Mouse (Mus musculus) bone marrow, adult 2 months (tissue): ENCODE data around the gene Asb12.

ENCODE experiments used
- CTCF ChIP-seq: fragments of 200-500 bp; IDR thresholded peaks from 2 replicates; pipeline ENCODE4 v1.5.1; 2011; ENCODE audit warnings: low read length, control low read depth; ENCODE audit not compliant: control insufficient read depth, insufficient read depth
- POLR2A ChIP-seq: fragments of 200-500 bp; IDR thresholded peaks from 2 replicates; pipeline ENCODE4 v1.6.1; 2011; ENCODE audit warnings: low read depth, mild to moderate bottlenecking, control low read depth, low read length, borderline replicate concordance; ENCODE audit not compliant: control insufficient read depth

DNA sequence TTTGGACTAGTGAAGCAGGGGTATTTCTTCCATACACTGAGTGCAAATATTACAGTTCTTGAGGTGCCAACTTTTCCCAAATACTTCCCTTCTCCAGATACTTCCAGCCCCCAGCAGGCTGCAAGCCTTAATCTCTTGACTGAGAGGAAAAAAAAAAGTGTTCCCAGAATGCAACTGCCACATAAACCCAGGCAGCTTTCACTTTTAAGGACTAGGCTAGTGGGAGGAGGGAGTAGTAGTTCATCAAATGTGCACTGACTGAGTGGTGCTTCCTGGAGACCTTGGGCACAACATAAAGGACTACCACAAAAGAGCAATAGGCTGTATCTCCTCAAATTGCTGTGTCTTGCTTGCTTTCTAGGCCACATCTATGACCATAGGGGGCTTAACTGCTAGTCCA is 116.5 kb downstream of the Asb12 start:
- TF ChIP-seq CTCF (no peak), POLR2A (no peak)
